Mouse (Mus musculus) neural tube, embryonic 12.5 days (tissue): Measurements from ENCODE around the gene Mdk. TPM values are rescaled to one million over a fixed set of nuclear protein-coding genes. Genes with fewer than 3 reads are reported as not detected.

Experiments used
- ATAC-seq: fragments of 200-750 bp; cut with Nextera tagmentation; 2 replicates; pipeline ENCODE4 v1.8.0; 2017; ENCODE audit warnings: low read depth, mild to moderate bottlenecking, moderate TSS enrichment, moderate library complexity; ENCODE audit not compliant: low FRiP score
- H3K27ac ChIP-seq: fragments of 300-500 bp; sonication (generic); 2 replicates; pipeline ENCODE4 v1.5.1; 2016
- H3K27me3 ChIP-seq: fragments of 300-500 bp; sonication (generic); replicated peaks from 2 replicates; pipeline ENCODE4 v1.6.1; 2016; ENCODE audit warnings: mild to moderate bottlenecking
- H3K36me3 ChIP-seq: fragments of 300-500 bp; sonication (generic); 2 replicates; pipeline ENCODE4 v1.6.1; 2016; ENCODE audit warnings: mild to moderate bottlenecking
- H3K4me1 ChIP-seq: fragments of 300-500 bp; sonication (generic); 2 replicates; pipeline ENCODE4 v1.6.1; 2016
- H3K4me2 ChIP-seq: fragments of 300-500 bp; sonication (generic); replicated peaks from 2 replicates; pipeline ENCODE4 v1.6.1; 2016; ENCODE audit warnings: mild to moderate bottlenecking
- H3K4me3 ChIP-seq: fragments of 300-500 bp; sonication (generic); 2 replicates; pipeline ENCODE4 v1.5.1; 2016
- H3K9ac ChIP-seq: fragments of 300-500 bp; sonication (generic); 2 replicates; pipeline ENCODE4 v1.6.1; 2016; ENCODE audit warnings: mild to moderate bottlenecking
- H3K9me3 ChIP-seq: fragments of 300-500 bp; sonication (generic); 2 replicates; pipeline ENCODE4 v1.6.1; 2016; ENCODE audit warnings: mild to moderate bottlenecking
- WGBS: fragments of 180-500 bp; shearing (Covaris S2); methylation state at CpG from one replicate; pipeline ENCODE4 v1.1.7; 2016; 5-methylcytosine and 5-hydroxymethylcytosine counted together
- polyA plus RNA-seq: library from polyadenylated mRNA; unstranded; fragments of >200 nt; fragmentation: Nextera tagmentation; extraction: Ambion mirVana; gene quantifications from 2 replicates; pipeline ENCODE4 v1.2.1, GENCODE M21; 2016

The Mdk gene
- polyA plus RNA-seq, result 774 and 775 TPM in 2 replicates

GRCm38 (mm10) chr2:91932160-91932711 lies at the start of gene Mdk:
Mdk (minus strand) TSS chr2:91932297.
- peak within 1 kb of the TSS; percentile 82 for H3K4me3 ChIP-seq
- H3K27ac ChIP-seq, result peak within 1 kb of the TSS; percentile 90
- peak; percentile 3; the same call in 1 of the 2 replicates for ATAC-seq
- peak within 1 kb of the TSS; percentile 79 for H3K4me2 ChIP-seq
- H3K9me3 ChIP-seq, result no peaks in the 10 kb centered on the region
- peak within 1 kb of the TSS; percentile 87 for H3K9ac ChIP-seq
- WGBS, result 1% methylated on average over 16 of the region's 16 CpGs
- peaks cover 27% of the 10 kb centered on the region for H3K36me3 ChIP-seq
- peaks cover 53% of the 10 kb centered on the region for H3K4me1 ChIP-seq
- H3K27me3 ChIP-seq, result no peaks in the 10 kb centered on the region

- H3K9me3 ChIP-seq, result no peaks in the 10 kb centered on the region
- no peak for ATAC-seq
- no peak overlapping the region for H3K4me2 ChIP-seq
- no peak overlapping the region for H3K4me3 ChIP-seq
- H3K4me1 ChIP-seq, result peaks cover 49% of the 10 kb centered on the region
- no peak overlapping the region for H3K27ac ChIP-seq
- no peak overlapping the region for H3K9ac ChIP-seq
- 30% methylated on average over 5 of the region's 5 CpGs for whole genome bisulfite sequencing
- peaks cover 14% of the 10 kb centered on the region for H3K27me3 ChIP-seq
- H3K36me3 ChIP-seq, result no peaks in the 10 kb centered on the region
These were observed 48.7 kb upstream of the Mdk start for GRCm38 (mm10) chr2:91980830-91981229.

GRCm38 (mm10) chr2:91980245-91980644 lies 48.1 kb upstream of the Mdk start:
- 3% methylated on average over 4 of the region's 4 CpGs for WGBS
- H3K27ac ChIP-seq, result no peak overlapping the region
- H3K4me1 ChIP-seq, result peaks cover 55% of the 10 kb centered on the region
- peaks cover 20% of the 10 kb centered on the region for H3K27me3 ChIP-seq
- ATAC-seq, result peak; percentile 10; the same call in 1 of the 2 replicates
- no peaks in the 10 kb centered on the region for H3K36me3 ChIP-seq
- H3K4me2 ChIP-seq, result 0 out of 2 replicates have a peak overlapping the region, but pooled peaks have one; percentile 9
- H3K9me3 ChIP-seq, result no peaks in the 10 kb centered on the region
- H3K4me3 ChIP-seq, result no peak overlapping the region
- H3K9ac ChIP-seq, result no peak overlapping the region

GRCm38 (mm10) chr2:91978547-91978946 lies 46.5 kb upstream of the Mdk start:
- Histone ChIP-seq H3K9ac (no peak overlapping the region), H3K4me1 (peaks cover 45% of the 10 kb centered on the region), H3K27ac (no peak overlapping the region), H3K4me3 (no peak overlapping the region), H3K4me2 (no peak overlapping the region), H3K9me3 (no peaks in the 10 kb centered on the region), H3K36me3 (no peaks in the 10 kb centered on the region), H3K27me3 (peaks cover 37% of the 10 kb centered on the region)
- ATAC-seq, result no peak
- 14% methylated on average over 2 of the region's 2 CpGs for WGBS

GRCm38 (mm10) chr2:91977960-91978359 lies 45.9 kb upstream of the Mdk start:
- 83% methylated on average over 4 of the region's 4 CpGs for WGBS
- Histone ChIP-seq H3K36me3 (no peaks in the 10 kb centered on the region), H3K9ac (no peak overlapping the region), H3K4me1 (peaks cover 50% of the 10 kb centered on the region), H3K4me3 (no peak overlapping the region), H3K27ac (no peak overlapping the region), H3K27me3 (peaks cover 38% of the 10 kb centered on the region), H3K4me2 (no peak overlapping the region), H3K9me3 (no peaks in the 10 kb centered on the region)
- no peak for ATAC-seq

GRCm38 (mm10) chr2:91975581-91976541 lies 43.8 kb upstream of the Mdk start, which contains the start of gene Dgkz:
Dgkz (minus strand) TSS chr2:91975864.
- WGBS, result 2% methylated on average over 79 of the region's 79 CpGs
- Histone ChIP-seq H3K27ac (no peak within 1 kb of the TSS; the same call in 1 of the 2 replicates), H3K9ac (peak within 1 kb of the TSS; percentile 49), H3K27me3 (peaks cover 38% of the 10 kb centered on the region), H3K9me3 (no peaks in the 10 kb centered on the region), H3K36me3 (no peaks in the 10 kb centered on the region), H3K4me3 (peak within 1 kb of the TSS; percentile 38), H3K4me1 (peaks cover 62% of the 10 kb centered on the region), H3K4me2 (peak within 1 kb of the TSS; percentile 67)
- no peak for ATAC-seq

GRCm38 (mm10) chr2:91973416-91974135 lies 41.5 kb upstream of the Mdk start:
- Histone ChIP-seq H3K27ac (no peak overlapping the region), H3K9me3 (no peaks in the 10 kb centered on the region), H3K4me2 (peak overlapping the region; percentile 7; the same call in 1 of the 2 replicates), H3K4me3 (no peak overlapping the region), H3K4me1 (peaks cover 41% of the 10 kb centered on the region), H3K36me3 (no peaks in the 10 kb centered on the region), H3K9ac (no peak overlapping the region), H3K27me3 (peaks cover 38% of the 10 kb centered on the region)
- 23% methylated on average over 7 of the region's 7 CpGs for WGBS
- ATAC-seq, result no peak

- peaks cover 36% of the 10 kb centered on the region for H3K4me1 ChIP-seq
- H3K4me2 ChIP-seq, result peak overlapping the region; percentile 40; the same call in 1 of the 2 replicates
- H3K4me3 ChIP-seq, result no peak overlapping the region
- peaks cover 38% of the 10 kb centered on the region for H3K27me3 ChIP-seq
- no peak overlapping the region for H3K9ac ChIP-seq
- H3K36me3 ChIP-seq, result no peaks in the 10 kb centered on the region
- 16% methylated on average over 13 of the region's 13 CpGs for WGBS
- ATAC-seq, result peak; percentile 44; the same call in 1 of the 2 replicates
- H3K9me3 ChIP-seq, result no peaks in the 10 kb centered on the region
- no peak overlapping the region for H3K27ac ChIP-seq
These were observed 40.0 kb upstream of the Mdk start for GRCm38 (mm10) chr2:91972121-91972566.

GRCm38 (mm10) chr2:91971231-91972097 lies 39.4 kb upstream of the Mdk start:
- ATAC-seq, result peak; percentile 49; the same call in 1 of the 2 replicates
- Histone ChIP-seq H3K4me3 (no peak overlapping the region), H3K4me1 (peaks cover 36% of the 10 kb centered on the region), H3K27me3 (peaks cover 31% of the 10 kb centered on the region), H3K27ac (no peak overlapping the region), H3K4me2 (peak overlapping the region; percentile 40), H3K9me3 (no peaks in the 10 kb centered on the region), H3K9ac (no peak overlapping the region), H3K36me3 (no peaks in the 10 kb centered on the region)
- WGBS, result 16% methylated on average over 21 of the region's 21 CpGs

GRCm38 (mm10) chr2:91967962-91968361 lies 35.9 kb upstream of the Mdk start:
- 65% methylated on average over 11 of the region's 11 CpGs for whole genome bisulfite sequencing

GRCm38 (mm10) chr2:91966367-91966766 lies 34.3 kb upstream of the Mdk start:
- H3K27ac ChIP-seq, result no peak overlapping the region
- H3K27me3 ChIP-seq, result peaks cover 5% of the 10 kb centered on the region; the same call in 1 of the 2 replicates
- no peaks in the 10 kb centered on the region for H3K36me3 ChIP-seq
- H3K9ac ChIP-seq, result no peak overlapping the region
- no peaks in the 10 kb centered on the region for H3K9me3 ChIP-seq
- WGBS, result 87% methylated on average over 5 of the region's 5 CpGs
- no peak overlapping the region for H3K4me2 ChIP-seq
- no peak overlapping the region for H3K4me3 ChIP-seq
- peaks cover 23% of the 10 kb centered on the region for H3K4me1 ChIP-seq
- ATAC-seq, result no peak

More at GRCm38 (mm10) chr2:91967962-91968361, 35.9 kb upstream of the Mdk start:
- Histone ChIP-seq H3K4me1 (peaks cover 20% of the 10 kb centered on the region), H3K9me3 (no peaks in the 10 kb centered on the region), H3K9ac (no peak overlapping the region), H3K36me3 (no peaks in the 10 kb centered on the region), H3K27ac (no peak overlapping the region), H3K4me2 (no peak overlapping the region), H3K27me3 (peaks cover 5% of the 10 kb centered on the region; the same call in 1 of the 2 replicates), H3K4me3 (no peak overlapping the region)
- ATAC-seq, result no peak
